Mouse (Mus musculus): ENCODE results near the gene Hrh3.

GRCm38 (mm10) chr2:180097585-180097984, 6.7 kb downstream of the Hrh3 start:
- TF ChIP-seq GATA1 (IDR thresholded peaks at IDR 0.05; ENCODE audit: borderline replicate concordance, low read length) (no peak), FLI1 (IDR thresholded peaks at IDR 0.05; ENCODE audit: low read length) (no peak)

Measured in megakaryocyte, embryonic 14.5 days (primary cell).